Mouse (Mus musculus) CH12.LX (cell line): Measurements from ENCODE around the gene Hras.

Source experiments
- CTCF ChIP-seq, 2 experiments: IDR thresholded peaks in 1 of 2; conservative IDR thresholded peaks in 1 of 2; 2 replicates each; pipeline ENCODE4 v1.5.1; 2011 to 2012; ENCODE audit warnings: low read depth in 2 of 2, low read length in 2 of 2, improper control_type of control experiment in 1 of 2, inconsistent platforms in 1 of 2, mild to moderate bottlenecking in 1 of 2, moderate library complexity in 1 of 2
- HCFC1 ChIP-seq: IDR thresholded peaks from 2 replicates; pipeline ENCODE4 v1.6.1; 2012; ENCODE audit warnings: low read depth, mild to moderate bottlenecking, inconsistent platforms, low read length, improper control_type of control experiment
- NRF1 ChIP-seq: IDR thresholded peaks from 2 replicates; pipeline ENCODE4 v1.6.1; 2014; ENCODE audit warnings: low read depth, mild to moderate bottlenecking, inconsistent platforms, low read length, improper control_type of control experiment, moderate library complexity
- POLR2A ChIP-seq: IDR thresholded peaks from 2 replicates; pipeline ENCODE4 v1.6.1; 2011; ENCODE audit warnings: low read depth, mild to moderate bottlenecking, improper control_type of control experiment, low read length
- RAD21 ChIP-seq: IDR thresholded peaks from 2 replicates; pipeline ENCODE4 v1.6.1; 2011; ENCODE audit warnings: low read depth, mild to moderate bottlenecking, low read length, improper control_type of control experiment, moderate library complexity
- SIN3A ChIP-seq: IDR thresholded peaks from 2 replicates; pipeline ENCODE4 v1.6.1; 2012; ENCODE audit warnings: low read length, improper control_type of control experiment, inconsistent platforms
- ZC3H11A ChIP-seq: IDR thresholded peaks from 2 replicates; pipeline ENCODE4 v1.6.1; 2012; ENCODE audit warnings: low read depth, mild to moderate bottlenecking, inconsistent platforms, low read length, improper control_type of control experiment

DNA sequence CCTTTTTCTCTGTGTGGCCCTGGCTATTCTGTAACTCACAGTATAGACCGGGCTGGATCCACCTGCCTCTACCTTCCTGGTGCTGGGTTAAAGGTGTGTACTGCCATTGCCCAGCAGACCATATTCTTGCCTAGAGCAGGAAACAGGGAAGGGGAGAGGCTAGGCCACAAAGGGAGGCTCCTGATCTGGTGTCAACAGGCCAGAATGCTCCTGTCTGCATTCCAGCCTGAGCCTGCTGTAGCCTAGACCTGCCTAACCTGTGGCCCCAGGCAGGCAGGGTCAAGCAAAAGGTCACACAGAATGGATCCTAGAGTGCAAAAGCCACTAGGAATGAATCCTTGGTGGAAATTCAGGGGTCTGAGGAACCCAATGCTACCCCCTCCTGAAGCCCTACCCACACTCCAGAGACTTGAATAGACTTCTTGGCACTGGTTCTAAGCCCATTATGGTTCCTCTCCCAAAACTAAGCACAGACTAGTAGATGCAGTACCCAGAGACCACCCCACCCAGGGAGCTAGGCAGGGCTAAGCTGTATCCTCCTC lies 25.8 kb upstream of the Hras start:
- TF ChIP-seq CTCF (conservative IDR thresholded peaks at IDR 0.05 in 1 of 2, IDR thresholded peaks at IDR 0.05 in 1 of 2; ENCODE audit: low read depth in 2 of 2, low read length in 2 of 2), result no peak
- no peak for TF ChIP-seq RAD21
- TF ChIP-seq ZC3H11A, result no peak
- TF ChIP-seq POLR2A, result no peak
- no peak for TF ChIP-seq NRF1
- TF ChIP-seq SIN3A, result no peak
- TF ChIP-seq HCFC1, result no peak
